In genomic region chr10:27222639-27223315, GRCm38 (mm10) we compare ENCODE assay signal across 10 mouse cellular contexts.
A peak's percentile ranks its signal among the peaks of the same experiment; 100 is the strongest.
DNase-seq lines count a peak whose midpoint lies in the region; ATAC-seq and TF ChIP-seq lines count a peak whose summit lies in the region.
"Had no signal": no experiment of that assay in that cellular context is flagged by ENCODE, and none has a peak within 500 bp of the region (broad histone marks: within the 10 kb centered on the region; RNA-seq: fewer than 3 reads in every experiment).

No protein-coding gene starts in this region.

- WGBS in embryonic facial prominence, embryonic 14.5 days = 81% methylated on average over 6 of the region's 6 CpGs
- 91% methylated on average over 6 of the region's 6 CpGs for WGBS in embryonic facial prominence, embryonic 10.5 days
- 70% methylated on average over 6 of the region's 6 CpGs for WGBS in midbrain, postnatal 0 days
- WGBS in midbrain, embryonic 11.5 days = 87% methylated on average over 6 of the region's 6 CpGs
- WGBS in neural tube, embryonic 13.5 days = 75% methylated on average over 6 of the region's 6 CpGs

- peak; percentile 11 for DNase-seq in embryonic facial prominence, embryonic 14.5 days (ENCODE audit: low spot score)
- DNase-seq in embryonic facial prominence, embryonic 10.5 days (ENCODE audit: low spot score) = no peak
- peak; percentile 2 to 6 for DNase-seq in kidney, adult 8-10 months
- DNase-seq in kidney, postnatal 25 days = no peak
- peak; percentile 40 for DNase-seq in midbrain, postnatal 0 days (ENCODE audit: low spot score)
- DNase-seq in midbrain, embryonic 11.5 days (ENCODE audit: low spot score, missing footprints) = no peak
- no peak for DNase-seq in testis, postnatal 14 days (ENCODE audit: low spot score)

- no peak overlapping the region for H3K9ac ChIP-seq in embryonic facial prominence, embryonic 14.5 days (ENCODE audit: low read depth, low read length)
- no peak overlapping the region for H3K9ac ChIP-seq in midbrain, postnatal 0 days (replicated peaks; ENCODE audit: low read length, poor library complexity, severe bottlenecking)
- no peak overlapping the region for H3K9ac ChIP-seq in midbrain, embryonic 11.5 days (ENCODE audit: low read length)
- no peak overlapping the region for H3K9ac ChIP-seq in neural tube, embryonic 13.5 days

- no peak overlapping the region for H3K4me3 ChIP-seq in embryonic facial prominence, embryonic 14.5 days (ENCODE audit: low read depth, low read length)
- no peak overlapping the region for H3K4me3 ChIP-seq in embryonic facial prominence, embryonic 10.5 days
- H3K4me3 ChIP-seq in midbrain, postnatal 0 days (ENCODE audit: low read depth, low read length) = no peak overlapping the region
- H3K4me3 ChIP-seq in midbrain, embryonic 11.5 days (ENCODE audit: low read depth, low read length) = no peak overlapping the region
- H3K4me3 ChIP-seq in neural tube, embryonic 13.5 days = no peak overlapping the region

- no peaks in the 10 kb centered on the region for H3K9me3 ChIP-seq in embryonic facial prominence, embryonic 14.5 days (ENCODE audit: control insufficient read depth, low read length)
- H3K9me3 ChIP-seq in embryonic facial prominence, embryonic 10.5 days = no peaks in the 10 kb centered on the region
- no peaks in the 10 kb centered on the region for H3K9me3 ChIP-seq in midbrain, postnatal 0 days (ENCODE audit: low read length)
- H3K9me3 ChIP-seq in midbrain, embryonic 11.5 days (ENCODE audit: control insufficient read depth, low read length) = no peaks in the 10 kb centered on the region
- no peaks in the 10 kb centered on the region for H3K9me3 ChIP-seq in neural tube, embryonic 13.5 days

- H3K4me1 ChIP-seq in embryonic facial prominence, embryonic 14.5 days (ENCODE audit: control insufficient read depth, insufficient read depth, low read length) = no peaks in the 10 kb centered on the region
- 0 out of 2 replicates have a peak, but pooled peaks cover 3% of the 10 kb centered on the region for H3K4me1 ChIP-seq in embryonic facial prominence, embryonic 10.5 days
- no peaks in the 10 kb centered on the region for H3K4me1 ChIP-seq in midbrain, postnatal 0 days (ENCODE audit: insufficient read depth, low read length)
- H3K4me1 ChIP-seq in midbrain, embryonic 11.5 days (ENCODE audit: control insufficient read depth, insufficient read depth, low read length) = no peaks in the 10 kb centered on the region
- H3K4me1 ChIP-seq in neural tube, embryonic 13.5 days (replicated peaks) = peaks cover 9% of the 10 kb centered on the region

- no peak overlapping the region for H3K4me2 ChIP-seq in embryonic facial prominence, embryonic 14.5 days (ENCODE audit: low read depth, low read length)
- no peak overlapping the region for H3K4me2 ChIP-seq in midbrain, postnatal 0 days (ENCODE audit: low read depth, low read length, poor library complexity, severe bottlenecking)
- H3K4me2 ChIP-seq in midbrain, embryonic 11.5 days = no peak overlapping the region
- H3K4me2 ChIP-seq in neural tube, embryonic 13.5 days = no peak overlapping the region

- ATAC-seq in embryonic facial prominence, embryonic 14.5 days (ENCODE audit: low read depth) = peak; percentile 15; the same call in 1 of the 2 replicates
- no peak; the same call in 1 of the 2 replicates for ATAC-seq in midbrain, postnatal 0 days (ENCODE audit: low FRiP score)
- no peak for ATAC-seq in midbrain, embryonic 11.5 days (ENCODE audit: low FRiP score)
- no peak for ATAC-seq in neural tube, embryonic 13.5 days (ENCODE audit: low read depth)
- ATAC-seq: CD4-positive, CD25-positive, alpha-beta regulatory T cell, adult 4 months had no signal

- H3K27ac ChIP-seq in embryonic facial prominence, embryonic 14.5 days (replicated peaks; ENCODE audit: low read depth, low read length) = no peak overlapping the region
- H3K27ac ChIP-seq in embryonic facial prominence, embryonic 10.5 days (replicated peaks) = no peak overlapping the region
- H3K27ac ChIP-seq in midbrain, postnatal 0 days (ENCODE audit: low read depth, low read length) = no peak overlapping the region; the same call in 1 of the 2 replicates
- no peak overlapping the region for H3K27ac ChIP-seq in midbrain, embryonic 11.5 days (ENCODE audit: low read depth, low read length)
- H3K27ac ChIP-seq in neural tube, embryonic 13.5 days (replicated peaks) = peak overlapping the region; percentile 38
- H3K27ac ChIP-seq: macrophage had no signal

- no peaks in the 10 kb centered on the region for H3K27me3 ChIP-seq in embryonic facial prominence, embryonic 14.5 days (replicated peaks; ENCODE audit: control insufficient read depth, insufficient read depth, low read length)
- no peaks in the 10 kb centered on the region for H3K27me3 ChIP-seq in embryonic facial prominence, embryonic 10.5 days (replicated peaks; ENCODE audit: low read depth, poor library complexity, severe bottlenecking)
- no peaks in the 10 kb centered on the region for H3K27me3 ChIP-seq in midbrain, postnatal 0 days (ENCODE audit: insufficient read depth, low read length)
- no peaks in the 10 kb centered on the region for H3K27me3 ChIP-seq in midbrain, embryonic 11.5 days (ENCODE audit: control insufficient read depth, insufficient read depth, low read length)
- H3K27me3 ChIP-seq in neural tube, embryonic 13.5 days = no peaks in the 10 kb centered on the region

- H3K36me3 ChIP-seq in embryonic facial prominence, embryonic 14.5 days (ENCODE audit: control insufficient read depth, insufficient read depth, low read length) = no peaks in the 10 kb centered on the region
- no peaks in the 10 kb centered on the region for H3K36me3 ChIP-seq in embryonic facial prominence, embryonic 10.5 days (replicated peaks)
- H3K36me3 ChIP-seq in midbrain, postnatal 0 days (ENCODE audit: insufficient read depth, low read length) = no peaks in the 10 kb centered on the region
- H3K36me3 ChIP-seq in midbrain, embryonic 11.5 days (ENCODE audit: control insufficient read depth, insufficient read depth, low read length) = no peaks in the 10 kb centered on the region
- no peaks in the 10 kb centered on the region for H3K36me3 ChIP-seq in neural tube, embryonic 13.5 days

- TF ChIP-seq CTCF in midbrain, postnatal 0 days (IDR thresholded peaks at IDR 0.05) = no peak

Comparison
In these comparisons a context has a peak if more than half of its experiments do, and no peak if none do; other contexts are left out.
1. DNase-seq: peak in embryonic facial prominence, embryonic 14.5 days (single experiment), kidney, adult 8-10 months (2 of 2) and midbrain, postnatal 0 days (single experiment); none in embryonic facial prominence, embryonic 10.5 days (single experiment), kidney, postnatal 25 days (0 of 2), midbrain, embryonic 11.5 days (single experiment) and testis, postnatal 14 days (single experiment).